Mouse (Mus musculus) midbrain, postnatal 0 days (tissue): ENCODE data around the gene Cebpe. TPM values are rescaled to one million over a fixed set of nuclear protein-coding genes. Genes with fewer than 3 reads are reported as not detected.

Source experiments
- ATAC-seq: fragments of 200-750 bp; cut with Nextera tagmentation; 2 replicates; pipeline ENCODE4 v1.8.0; 2017; ENCODE audit warnings: moderate number of reproducible peaks, mild to moderate bottlenecking, moderate TSS enrichment, moderate library complexity; ENCODE audit not compliant: low FRiP score
- DNase-seq: peaks from one replicate; pipeline ENCODE4 v3.0.0-alpha.2; 2015; ENCODE audit warnings: low spot score
- H3K27ac ChIP-seq: fragments of 300-500 bp; sonication (generic); 2 replicates; pipeline ENCODE4 v1.5.1; 2014; ENCODE audit warnings: low read depth, mild to moderate bottlenecking, low read length, mixed read lengths
- H3K27me3 ChIP-seq: fragments of 300-500 bp; sonication (generic); 2 replicates; pipeline ENCODE4 v1.6.1; 2014; ENCODE audit warnings: low read length, control low read depth, mixed read lengths; ENCODE audit not compliant: insufficient read depth
- H3K36me3 ChIP-seq: fragments of 300-500 bp; sonication (generic); 2 replicates; pipeline ENCODE4 v1.6.1; 2014; ENCODE audit warnings: low read length, control low read depth, mixed read lengths; ENCODE audit not compliant: insufficient read depth
- H3K4me1 ChIP-seq: fragments of 300-500 bp; sonication (generic); 2 replicates; pipeline ENCODE4 v1.6.1; 2014; ENCODE audit warnings: mild to moderate bottlenecking, control low read depth, antibody characterized with exemption, low read length, mixed read lengths; ENCODE audit not compliant: insufficient read depth
- H3K4me2 ChIP-seq: fragments of 300-500 bp; sonication (generic); 2 replicates; pipeline ENCODE4 v1.6.1; 2014; ENCODE audit warnings: low read depth, mild to moderate bottlenecking, low read length, mixed read lengths; ENCODE audit not compliant: poor library complexity, severe bottlenecking
- H3K4me3 ChIP-seq: fragments of 300-500 bp; sonication (generic); 2 replicates; pipeline ENCODE4 v1.5.1; 2014; ENCODE audit warnings: low read depth, mild to moderate bottlenecking, low read length, moderate library complexity
- H3K9ac ChIP-seq: fragments of 300-500 bp; sonication (generic); replicated peaks from 2 replicates; pipeline ENCODE4 v1.6.1; 2014; ENCODE audit warnings: mild to moderate bottlenecking, low read length, moderate library complexity, mixed read lengths; ENCODE audit not compliant: poor library complexity, severe bottlenecking
- H3K9me3 ChIP-seq: fragments of 300-500 bp; sonication (generic); 2 replicates; pipeline ENCODE4 v1.6.1; 2016; ENCODE audit warnings: low read length, control low read depth
- CTCF ChIP-seq: IDR thresholded peaks from 2 replicates; pipeline ENCODE4 v1.5.1; 2016; ENCODE audit warnings: antibody characterized with exemption, mild to moderate bottlenecking
- WGBS: fragments of 180-500 bp; shearing (Covaris S2); extraction: QIAGEN DNeasy Blood & Tissue Kit; methylation state at CpG from one replicate; pipeline ENCODE4 v1.1.7; 2014; 5-methylcytosine and 5-hydroxymethylcytosine counted together
- polyA plus RNA-seq: library from polyadenylated mRNA; unstranded; fragments of >200 nt; fragmentation: Nextera tagmentation; extraction: Ambion mirVana; gene quantifications from 2 replicates; pipeline ENCODE4 v1.2.1, GENCODE M21; 2015
- total RNA-seq: library from RNA; depleted of rRNA; stranded (reverse); fragments of >200 nt; gene quantifications from 2 replicates; pipeline ENCODE4 v1.2.3, GENCODE M21; 2014

The Cebpe gene
- total and polyA plus RNA-seq, 2 experiments from 2014 or later: not detected

DNA sequence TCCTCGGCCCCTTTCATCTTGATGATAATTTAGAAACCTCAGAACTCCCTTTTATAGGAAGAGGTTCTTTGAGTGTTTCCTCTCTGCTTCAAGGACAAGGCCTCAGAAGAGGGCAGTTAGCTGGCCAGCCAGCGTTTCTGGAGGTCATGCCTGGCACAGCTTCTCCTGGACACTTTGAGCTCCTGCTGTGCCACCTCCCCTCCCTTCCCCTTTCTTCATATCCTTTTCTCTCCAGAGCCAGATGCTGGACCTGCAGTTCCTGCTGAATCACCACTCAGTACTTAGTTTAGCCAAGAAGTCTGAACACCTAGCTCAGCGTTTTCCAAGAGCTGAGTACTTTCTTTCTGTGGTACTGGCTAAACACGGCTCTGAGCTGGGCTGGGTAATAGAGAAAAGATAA lies 37.3 kb upstream of the Cebpe start:
- no peak for TF ChIP-seq CTCF
- H3K4me3 ChIP-seq: no peak overlapping the region
- H3K9ac ChIP-seq: no peak overlapping the region
- DNase-seq (no peak), ATAC-seq (no peak)
- H3K36me3 ChIP-seq: no peaks in the 10 kb centered on the region
- WGBS: 75% methylated on average over 4 of the region's 4 CpGs
- no peak overlapping the region for H3K27ac ChIP-seq
- no peak overlapping the region for H3K4me2 ChIP-seq
- H3K9me3 ChIP-seq: no peaks in the 10 kb centered on the region
- no peaks in the 10 kb centered on the region; the same call in 1 of the 2 replicates for H3K4me1 ChIP-seq
- no peaks in the 10 kb centered on the region for H3K27me3 ChIP-seq

DNA sequence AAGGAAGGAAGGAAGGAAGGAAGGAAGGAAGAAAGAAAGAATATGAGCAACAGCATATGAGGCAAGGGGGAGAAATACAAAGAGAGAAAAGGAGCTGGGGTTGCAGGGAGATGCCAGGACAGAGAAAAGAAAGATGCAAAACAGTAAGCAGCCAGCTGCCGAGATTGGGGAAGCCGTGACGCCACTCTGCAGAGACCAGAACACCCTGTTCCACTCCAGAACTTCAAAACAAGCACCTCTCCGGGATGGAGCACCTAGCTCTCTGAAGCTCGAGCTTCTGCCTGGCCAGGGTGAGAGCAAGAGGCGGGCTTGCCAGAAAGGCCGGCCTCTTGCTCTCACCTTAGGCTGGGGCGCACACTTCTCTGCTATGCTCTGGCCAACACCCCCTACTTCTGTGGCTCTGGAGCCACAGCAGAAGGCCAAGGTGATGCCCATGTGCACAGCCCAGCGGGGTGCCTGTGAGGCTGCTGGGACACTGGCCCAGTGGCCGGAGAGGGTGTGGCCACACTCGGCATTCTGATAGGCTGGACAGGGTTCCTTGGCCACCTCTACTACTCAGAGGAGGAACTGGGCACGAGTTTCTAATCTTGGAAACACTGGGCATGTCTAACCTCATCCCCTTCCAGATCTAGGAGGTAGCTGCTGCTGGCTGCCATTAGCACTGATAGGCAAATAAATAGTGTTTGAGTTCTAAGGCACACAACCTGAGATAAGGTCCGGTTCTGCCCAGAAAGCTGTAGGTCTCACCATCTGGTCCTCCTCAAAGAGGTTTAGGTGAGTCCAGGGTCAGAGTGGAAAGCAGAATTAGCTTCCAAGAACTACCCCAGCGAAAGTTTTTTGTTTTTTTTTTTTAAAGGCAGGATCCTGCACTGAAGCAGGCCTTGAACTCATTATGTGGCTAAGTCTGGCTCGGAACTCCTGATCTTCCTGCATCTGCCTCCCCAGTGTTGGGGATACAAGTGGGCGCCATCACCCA lies 36.3 kb upstream of the Cebpe start:
- no peaks in the 10 kb centered on the region for H3K36me3 ChIP-seq
- H3K4me2 ChIP-seq: no peak overlapping the region
- no peaks in the 10 kb centered on the region; the same call in 1 of the 2 replicates for H3K4me1 ChIP-seq
- no peak for TF ChIP-seq CTCF
- H3K4me3 ChIP-seq: no peak overlapping the region
- no peak for ATAC-seq
- H3K27me3 ChIP-seq: no peaks in the 10 kb centered on the region
- 90% methylated on average over 16 of the region's 16 CpGs for WGBS
- DNase-seq: no peak
- no peak overlapping the region for H3K27ac ChIP-seq
- no peak overlapping the region for H3K9ac ChIP-seq
- no peaks in the 10 kb centered on the region for H3K9me3 ChIP-seq

DNA sequence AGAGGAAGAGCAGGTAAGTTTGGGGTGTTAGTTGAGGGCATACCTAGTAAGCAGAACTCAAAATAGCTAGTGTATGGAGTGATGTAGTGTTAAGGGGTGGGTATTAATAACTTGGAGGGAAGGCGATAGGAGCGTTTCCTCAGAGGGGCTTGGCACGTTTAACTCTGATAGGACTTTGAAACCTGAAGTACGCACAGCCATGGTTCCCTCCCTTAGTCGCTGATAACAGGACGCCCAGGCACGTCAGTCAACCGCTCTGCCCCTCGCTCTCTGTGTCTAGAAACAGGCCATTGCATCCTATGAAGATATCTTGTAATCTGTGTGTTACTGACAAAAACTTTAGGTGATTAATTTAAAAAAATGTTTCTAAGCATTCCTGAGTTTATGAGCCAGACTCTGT lies 34.1 kb upstream of the Cebpe start:
- no peaks in the 10 kb centered on the region for H3K36me3 ChIP-seq
- no peaks in the 10 kb centered on the region for H3K4me1 ChIP-seq
- ATAC-seq (no peak), DNase-seq (no peak)
- no peak for TF ChIP-seq CTCF
- H3K9me3 ChIP-seq: no peaks in the 10 kb centered on the region
- H3K9ac ChIP-seq: no peak overlapping the region
- H3K27ac ChIP-seq: no peak overlapping the region
- H3K4me2 ChIP-seq: no peak overlapping the region
- H3K4me3 ChIP-seq: no peak overlapping the region
- no peaks in the 10 kb centered on the region for H3K27me3 ChIP-seq
- 95% methylated on average over 9 of the region's 9 CpGs for WGBS

DNA sequence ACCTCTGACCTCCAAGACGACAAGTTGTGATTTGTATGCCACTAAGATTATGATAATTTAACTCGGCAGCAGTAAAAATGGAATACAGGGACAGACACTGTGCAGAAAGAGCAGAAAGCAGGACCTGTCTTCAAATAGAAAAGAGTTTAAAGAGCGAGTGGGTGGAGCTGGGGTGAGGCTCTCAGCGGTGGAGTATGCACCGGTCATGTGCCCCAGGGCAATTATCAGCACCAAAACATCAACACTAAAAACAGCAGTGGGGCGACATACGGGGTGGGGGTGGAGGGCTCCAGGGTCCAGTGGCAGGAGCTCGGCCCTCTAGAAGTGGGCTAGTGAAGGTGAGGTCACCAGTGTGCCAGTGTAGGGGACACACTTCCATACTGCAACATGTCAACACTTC lies 32.5 kb upstream of the Cebpe start:
- WGBS: 74% methylated on average over 8 of the region's 8 CpGs
- TF ChIP-seq CTCF: no peak
- no peak for ATAC-seq
- no peak for DNase-seq
- Histone ChIP-seq H3K36me3 (no peaks in the 10 kb centered on the region), H3K4me3 (no peak overlapping the region), H3K4me1 (no peaks in the 10 kb centered on the region), H3K27me3 (no peaks in the 10 kb centered on the region), H3K9ac (no peak overlapping the region), H3K27ac (no peak overlapping the region), H3K9me3 (no peaks in the 10 kb centered on the region), H3K4me2 (no peak overlapping the region)

DNA sequence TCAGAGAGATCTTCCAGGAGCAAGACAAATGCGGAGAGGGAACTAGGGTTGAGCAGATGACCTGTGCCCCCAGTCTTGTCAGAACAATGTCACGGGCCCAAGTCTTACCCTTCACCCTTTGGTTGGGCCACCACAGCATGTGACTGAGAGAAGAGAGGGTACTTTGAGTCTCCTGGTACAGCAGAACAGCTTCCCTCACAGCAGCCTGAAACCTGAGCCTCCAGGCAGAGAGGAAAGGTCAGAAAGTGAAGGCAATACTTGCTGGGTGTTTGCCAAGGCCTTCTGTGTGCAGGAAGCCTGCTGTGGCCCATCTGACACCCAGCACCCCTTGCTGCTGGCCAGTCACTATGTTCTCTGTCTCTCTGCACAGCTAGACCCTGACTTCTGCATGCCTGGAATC lies 30.4 kb upstream of the Cebpe start:
- Histone ChIP-seq H3K4me1 (peaks cover 4% of the 10 kb centered on the region), H3K4me3 (no peak overlapping the region), H3K9ac (no peak overlapping the region), H3K27me3 (no peaks in the 10 kb centered on the region), H3K4me2 (no peak overlapping the region), H3K9me3 (no peaks in the 10 kb centered on the region), H3K36me3 (no peaks in the 10 kb centered on the region), H3K27ac (no peak overlapping the region)
- ATAC-seq (no peak), DNase-seq (no peak)
- TF ChIP-seq CTCF: no peak
- 61% methylated on average over 2 of the region's 2 CpGs for WGBS

DNA sequence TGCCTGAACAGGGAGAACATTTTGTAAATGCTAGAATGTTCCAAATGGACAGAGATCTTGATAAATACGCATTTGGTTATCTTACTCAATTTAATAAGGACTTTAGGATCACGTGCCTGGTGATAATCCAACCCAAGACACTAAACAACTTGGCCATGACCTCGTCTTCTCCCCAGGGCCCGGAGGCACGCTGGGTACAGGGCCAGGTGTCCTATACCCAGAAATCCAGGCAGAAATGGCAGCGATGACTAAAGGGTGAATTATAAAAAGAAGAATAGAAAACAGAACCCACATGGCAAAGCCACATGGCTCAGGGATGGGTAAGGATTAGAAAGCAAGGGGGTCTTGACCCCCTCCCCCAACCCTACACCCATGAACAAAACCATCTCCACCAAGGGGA lies 29.7 kb upstream of the Cebpe start:
- Histone ChIP-seq H3K4me3 (no peak overlapping the region), H3K9me3 (no peaks in the 10 kb centered on the region), H3K36me3 (no peaks in the 10 kb centered on the region), H3K9ac (no peak overlapping the region), H3K4me1 (peaks cover 7% of the 10 kb centered on the region), H3K27me3 (no peaks in the 10 kb centered on the region), H3K4me2 (no peak overlapping the region), H3K27ac (no peak overlapping the region)
- DNase-seq (no peak), ATAC-seq (no peak)
- no peak for TF ChIP-seq CTCF
- WGBS: 91% methylated on average over 6 of the region's 6 CpGs
